11 mouse cellular contexts compared by ENCODE assay signal in the genomic region with DNA sequence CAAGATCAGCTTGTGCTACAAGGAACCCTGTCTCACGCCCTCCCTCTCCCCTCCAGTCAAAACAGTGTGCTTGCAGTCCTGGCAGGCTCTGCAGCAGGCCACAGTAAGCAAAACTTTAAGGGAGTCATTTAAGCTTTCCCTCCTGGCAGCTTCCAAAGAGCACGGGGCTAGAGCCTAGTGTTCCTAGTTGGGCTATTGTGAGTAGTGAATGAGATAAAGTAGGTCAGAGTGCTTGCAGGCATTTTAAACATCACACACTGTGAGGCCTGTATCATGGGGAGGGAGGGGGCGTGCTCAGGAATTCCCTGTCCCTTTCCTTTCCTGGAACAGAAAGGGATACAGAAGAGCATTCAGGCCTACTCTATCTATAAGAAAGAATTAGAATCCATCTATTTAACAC. TPM values are rescaled to one million over a fixed set of nuclear protein-coding genes. Genes with fewer than 3 reads are reported as not detected.
A peak's percentile ranks its signal among the peaks of the same experiment; 100 is the strongest.
DNase-seq lines count a peak whose midpoint lies in the region; ATAC-seq and TF ChIP-seq lines count a peak whose summit lies in the region.
"Had no signal": no experiment of that assay in that cellular context is flagged by ENCODE, and none has a peak within 500 bp of the region (broad histone marks: within the 10 kb centered on the region; RNA-seq: fewer than 3 reads in every experiment).

No protein-coding gene starts in this region.

- H3K27me3 ChIP-seq in forebrain, embryonic 13.5 days, result peaks cover 9% of the 10 kb centered on the region; the same call in 1 of the 2 replicates
- H3K27me3 ChIP-seq in midbrain, embryonic 15.5 days (replicated peaks), result no peaks in the 10 kb centered on the region
- no peaks in the 10 kb centered on the region for H3K27me3 ChIP-seq in thymus, adult 2 months (ENCODE audit: control insufficient read depth, insufficient read depth, low read length)

- no peak overlapping the region for H3K9ac ChIP-seq in forebrain, embryonic 13.5 days
- no peak overlapping the region for H3K9ac ChIP-seq in midbrain, embryonic 15.5 days
- H3K9ac ChIP-seq: limb, embryonic 15.5 days had no signal

- 8% methylated on average over 3 of the region's 3 CpGs for WGBS in forebrain, embryonic 13.5 days
- WGBS in midbrain, embryonic 15.5 days, result 17% methylated on average over 3 of the region's 3 CpGs
- 95% methylated on average over 3 of the region's 3 CpGs for WGBS in thymus, adult 2 months

- no peaks in the 10 kb centered on the region for H3K9me3 ChIP-seq in forebrain, embryonic 13.5 days (replicated peaks)
- no peaks in the 10 kb centered on the region for H3K9me3 ChIP-seq in midbrain, embryonic 15.5 days
- H3K9me3 ChIP-seq: limb, embryonic 15.5 days had no signal

- intact Hi-C loops in left cerebral cortex, adult 2 months (cut with DNase I), result no loop called here
- intact Hi-C loops in left cerebral cortex, postnatal 36 days (cut with DNase I), result no loop called here

- H3K36me3 ChIP-seq in forebrain, embryonic 13.5 days (ENCODE audit: poor library complexity, severe bottlenecking), result no peaks in the 10 kb centered on the region
- no peaks in the 10 kb centered on the region for H3K36me3 ChIP-seq in midbrain, embryonic 15.5 days (replicated peaks)
- H3K36me3 ChIP-seq in thymus, adult 2 months (ENCODE audit: control insufficient read depth, insufficient read depth, low read length), result no peaks in the 10 kb centered on the region
- H3K36me3 ChIP-seq: limb, embryonic 15.5 days had no signal

- peak overlapping the region; percentile 96; the same call in 1 of the 2 replicates for H3K27ac ChIP-seq in left cerebral cortex, adult 2 months
- H3K27ac ChIP-seq in forebrain, embryonic 13.5 days, result peak overlapping the region; percentile 37
- H3K27ac ChIP-seq in midbrain, embryonic 15.5 days, result peak overlapping the region; percentile 32; the same call in 1 of the 2 replicates
- no peak overlapping the region for H3K27ac ChIP-seq in thymus, adult 2 months (ENCODE audit: control insufficient read depth, insufficient read depth, low read length)
- H3K27ac ChIP-seq: limb, embryonic 15.5 days had no signal

- no peak overlapping the region for H3K4me3 ChIP-seq in left cerebral cortex, adult 2 months
- no peak overlapping the region for H3K4me3 ChIP-seq in forebrain, embryonic 13.5 days
- no peak overlapping the region for H3K4me3 ChIP-seq in midbrain, embryonic 15.5 days
- H3K4me3 ChIP-seq in thymus, adult 2 months (ENCODE audit: control insufficient read depth, insufficient read depth, low read length), result no peak overlapping the region
- H3K4me3 ChIP-seq: limb, embryonic 15.5 days had no signal

- H3K4me2 ChIP-seq in forebrain, embryonic 13.5 days, result 0 out of 2 replicates have a peak overlapping the region, but pooled peaks have one; percentile 0
- no peak overlapping the region for H3K4me2 ChIP-seq in midbrain, embryonic 15.5 days
- H3K4me2 ChIP-seq: limb, embryonic 15.5 days had no signal

- H3K4me1 ChIP-seq in forebrain, embryonic 13.5 days, result peaks cover 52% of the 10 kb centered on the region
- H3K4me1 ChIP-seq in midbrain, embryonic 15.5 days, result peaks cover 25% of the 10 kb centered on the region
- peaks cover 11% of the 10 kb centered on the region for H3K4me1 ChIP-seq in thymus, adult 2 months (replicated peaks; ENCODE audit: control insufficient read depth, insufficient read depth, low read length)

- TF ChIP-seq POLR2A in thymus, adult 2 months (IDR thresholded peaks at IDR 0.05; ENCODE audit: control insufficient read depth, extremely low read depth, insufficient read depth, low read length, poor library complexity), result no peak

- no peak for TF ChIP-seq CTCF in left cerebral cortex, adult 2 months (IDR thresholded peaks at IDR 0.05)
- TF ChIP-seq CTCF in thymus, adult 2 months (IDR thresholded peaks at IDR 0.05; ENCODE audit: borderline replicate concordance, control insufficient read depth, extremely low read depth, insufficient read depth, low read length, poor library complexity), result no peak

- peak; percentile 45 for DNase-seq in cerebellum, adult 11-12 months
- no peak for DNase-seq in cerebellum, postnatal 14 days
- no peak for DNase-seq in left cerebral cortex, adult 2 months (ENCODE audit: extremely low spot score in 1 of 2, low spot score in 2 of 2)
- no peak for DNase-seq in left cerebral cortex, postnatal 36 days (ENCODE audit: low spot score in 2 of 2)
- DNase-seq in left cerebral cortex, adult 9 months (ENCODE audit: low spot score in 2 of 2), result no peak
- no peak for DNase-seq in thymus, adult 2 months

- ATAC-seq in forebrain, embryonic 13.5 days, result peak; percentile 54
- ATAC-seq in midbrain, embryonic 15.5 days (replicated peaks), result 0 out of 2 replicates have a peak, but pooled peaks have one; percentile 24

RNA-seq across cellular contexts. Expression of a gene that starts 4.1 kb away (rescaled TPM):
- 10 to 100 TPM; 45.0 to 47.7 TPM for total RNA-seq in left cerebral cortex, adult 2 months (2021)
- 10 to 100 TPM; 47.6 to 48.0 TPM for total RNA-seq in left cerebral cortex, postnatal 36 days (2021)
- polyA plus RNA-seq in forebrain, embryonic 13.5 days (2015; fragmentation: Nextera tagmentation; extraction: Ambion mirVana), result 16.3 and 16.8 TPM in 2 replicates
- polyA plus RNA-seq in midbrain, embryonic 15.5 days (2015; fragmentation: Nextera tagmentation; extraction: Ambion mirVana), result 17.3 and 17.4 TPM in 2 replicates
- 49.6 and 56.1 TPM in 2 replicates for polyA plus RNA-seq in thymus, adult 2 months (2012; rRNA removed)

RNA-seq across cellular contexts. Expression of a gene that starts 55.2 kb away (rescaled TPM):
- total RNA-seq in left cerebral cortex, adult 2 months (2021), result not detected
- not detected for total RNA-seq in left cerebral cortex, postnatal 36 days (2021)
- not detected in 2 replicates for polyA plus RNA-seq in forebrain, embryonic 13.5 days (2015; fragmentation: Nextera tagmentation; extraction: Ambion mirVana)
- polyA plus RNA-seq in midbrain, embryonic 15.5 days (2015; fragmentation: Nextera tagmentation; extraction: Ambion mirVana), result not detected in 2 replicates
- polyA plus RNA-seq in thymus, adult 2 months (2012; rRNA removed), result not detected in 2 replicates
- total RNA-seq: gastrocnemius, postnatal 4 days had no signal
- polyA plus RNA-seq: limb, embryonic 15.5 days; spleen, adult 2 months had no signal
